Mouse (Mus musculus): ENCODE measurements at regions not wholly inside any gene's neighbourhood (a gene's known extent, or its start where the extent isn't known, plus 50 kb on each side); places are given as distances from the start of the nearest gene placed in this dataset.

- no peak overlapping the region for H3K4me3 ChIP-seq (replicated peaks; ENCODE audit: low read depth, low read length)
- peaks cover 3% of the 10 kb centered on the region; the same call in 1 of the 2 replicates for H3K4me1 ChIP-seq (replicated peaks; ENCODE audit: insufficient read depth, low read length)
- 32% methylated on average over 4 of the region's 4 CpGs for WGBS
- H3K27ac ChIP-seq, result no peak overlapping the region
- no peaks in the 10 kb centered on the region for H3K36me3 ChIP-seq (ENCODE audit: insufficient read depth, low read length)
- no peaks in the 10 kb centered on the region for H3K9me3 ChIP-seq (replicated peaks; ENCODE audit: low read length)
- DNase-seq (ENCODE audit: low spot score) (peak; percentile 49), ATAC-seq (replicated peaks; ENCODE audit: low FRiP score, low read depth) (no peak)
- no peak overlapping the region for H3K4me2 ChIP-seq (ENCODE audit: low read length)
- no peak for TF ChIP-seq CTCF (IDR thresholded peaks at IDR 0.05; ENCODE audit: low read depth)
- no peak overlapping the region for H3K9ac ChIP-seq (ENCODE audit: low read depth, low read length)
- no peaks in the 10 kb centered on the region for H3K27me3 ChIP-seq (ENCODE audit: insufficient read depth, low read length)
Observed at GRCm38 (mm10) chr3:83708973-83709372, 57.1 kb upstream of the Sfrp2 start.

GRCm38 (mm10) chr3:83709531-83709930, 56.6 kb upstream of the Sfrp2 start:
- no peak for ATAC-seq (replicated peaks; ENCODE audit: low FRiP score, low read depth)
- 37% methylated on average over 1 of the region's 1 CpGs for WGBS
- no peak overlapping the region for H3K27ac ChIP-seq
- no peak for DNase-seq (ENCODE audit: low spot score)
- no peak overlapping the region for H3K4me2 ChIP-seq (ENCODE audit: low read length)
- H3K9ac ChIP-seq (ENCODE audit: low read depth, low read length), result no peak overlapping the region
- H3K4me1 ChIP-seq (replicated peaks; ENCODE audit: insufficient read depth, low read length), result peaks cover 3% of the 10 kb centered on the region; the same call in 1 of the 2 replicates
- TF ChIP-seq CTCF (IDR thresholded peaks at IDR 0.05; ENCODE audit: low read depth), result no peak
- H3K27me3 ChIP-seq (ENCODE audit: insufficient read depth, low read length), result no peaks in the 10 kb centered on the region
- no peaks in the 10 kb centered on the region for H3K36me3 ChIP-seq (ENCODE audit: insufficient read depth, low read length)
- no peaks in the 10 kb centered on the region for H3K9me3 ChIP-seq (replicated peaks; ENCODE audit: low read length)
- H3K4me3 ChIP-seq (replicated peaks; ENCODE audit: low read depth, low read length), result no peak overlapping the region

- Histone ChIP-seq H3K4me2 (ENCODE audit: low read length) (no peak overlapping the region), H3K27ac (no peak overlapping the region), H3K9ac (ENCODE audit: low read depth, low read length) (no peak overlapping the region), H3K27me3 (ENCODE audit: insufficient read depth, low read length) (no peaks in the 10 kb centered on the region), H3K4me1 (replicated peaks; ENCODE audit: insufficient read depth, low read length) (peaks cover 3% of the 10 kb centered on the region; the same call in 1 of the 2 replicates), H3K36me3 (ENCODE audit: insufficient read depth, low read length) (no peaks in the 10 kb centered on the region), H3K4me3 (replicated peaks; ENCODE audit: low read depth, low read length) (no peak overlapping the region), H3K9me3 (replicated peaks; ENCODE audit: low read length) (no peaks in the 10 kb centered on the region)
- DNase-seq (ENCODE audit: low spot score) (no peak), ATAC-seq (replicated peaks; ENCODE audit: low FRiP score, low read depth) (no peak)
- TF ChIP-seq CTCF (IDR thresholded peaks at IDR 0.05; ENCODE audit: low read depth), result no peak
- WGBS, result 36% methylated on average over 10 of the region's 10 CpGs
Observed at GRCm38 (mm10) chr3:83710995-83711541, 55.1 kb upstream of the Sfrp2 start.

- no peaks in the 10 kb centered on the region for H3K9me3 ChIP-seq (replicated peaks; ENCODE audit: low read length)
- no peaks in the 10 kb centered on the region for H3K36me3 ChIP-seq (ENCODE audit: insufficient read depth, low read length)
- WGBS, result 55% methylated on average over 2 of the region's 2 CpGs
- no peak overlapping the region for H3K4me3 ChIP-seq (replicated peaks; ENCODE audit: low read depth, low read length)
- no peak for TF ChIP-seq CTCF (IDR thresholded peaks at IDR 0.05; ENCODE audit: low read depth)
- DNase-seq (ENCODE audit: low spot score) (no peak), ATAC-seq (replicated peaks; ENCODE audit: low FRiP score, low read depth) (no peak)
- H3K4me1 ChIP-seq (replicated peaks; ENCODE audit: insufficient read depth, low read length), result no peaks in the 10 kb centered on the region; the same call in 1 of the 2 replicates
- H3K4me2 ChIP-seq (ENCODE audit: low read length), result no peak overlapping the region
- H3K9ac ChIP-seq (ENCODE audit: low read depth, low read length), result no peak overlapping the region
- no peak overlapping the region for H3K27ac ChIP-seq
- H3K27me3 ChIP-seq (ENCODE audit: insufficient read depth, low read length), result no peaks in the 10 kb centered on the region
Observed at GRCm38 (mm10) chr3:83712355-83712754, 53.8 kb upstream of the Sfrp2 start.

- H3K36me3 ChIP-seq (ENCODE audit: insufficient read depth, low read length), result no peaks in the 10 kb centered on the region
- H3K27ac ChIP-seq, result no peak overlapping the region
- no peak overlapping the region for H3K4me2 ChIP-seq (ENCODE audit: low read length)
- no peak overlapping the region for H3K9ac ChIP-seq (ENCODE audit: low read depth, low read length)
- H3K4me3 ChIP-seq (replicated peaks; ENCODE audit: low read depth, low read length), result no peak overlapping the region
- no peaks in the 10 kb centered on the region for H3K27me3 ChIP-seq (ENCODE audit: insufficient read depth, low read length)
- peak; percentile 45 for TF ChIP-seq CTCF (IDR thresholded peaks at IDR 0.05; ENCODE audit: low read depth)
- DNase-seq (ENCODE audit: low spot score), result no peak
- no peak for ATAC-seq (replicated peaks; ENCODE audit: low FRiP score, low read depth)
- no peaks in the 10 kb centered on the region for H3K4me1 ChIP-seq (replicated peaks; ENCODE audit: insufficient read depth, low read length)
- no peaks in the 10 kb centered on the region for H3K9me3 ChIP-seq (replicated peaks; ENCODE audit: low read length)
- WGBS, result 64% methylated on average over 6 of the region's 6 CpGs
Observed at GRCm38 (mm10) chr3:83714572-83714971, 51.5 kb upstream of the Sfrp2 start.
